Mouse (Mus musculus) E14TG2a.4 (cell line): ENCODE measurements around the gene Kpna2.
"Not testable (repeated sequence)": the region's sequence is repeated elsewhere in the genome, so short reads cannot be mapped to it uniquely, and the experiment has no call there.

Experiments
- H3K27me3 ChIP-seq: 2 replicates; pipeline ENCODE4 v1.6.1; 2014; ENCODE audit warnings: low read length, control low read depth; ENCODE audit not compliant: insufficient read depth
- H3K36me3 ChIP-seq: 2 replicates; pipeline ENCODE4 v1.6.1; 2014; ENCODE audit warnings: low read length, control low read depth; ENCODE audit not compliant: insufficient read depth
- H3K4me1 ChIP-seq: replicated peaks from 2 replicates; pipeline ENCODE4 v1.6.1; 2014; ENCODE audit warnings: low read depth, low read length, control low read depth
- H3K4me3 ChIP-seq: replicated peaks from 2 replicates; pipeline ENCODE4 v1.5.1; 2014; ENCODE audit warnings: mild to moderate bottlenecking, low read length
- H3K9me3 ChIP-seq: 2 replicates; pipeline ENCODE4 v1.6.1; 2014; ENCODE audit warnings: low read length, control low read depth
- CTCF ChIP-seq: conservative IDR thresholded peaks from 2 replicates; pipeline ENCODE4 v1.5.1; 2014; ENCODE audit warnings: low read length
- NANOG ChIP-seq: IDR thresholded peaks from 2 replicates; pipeline ENCODE4 v1.6.1; 2014; ENCODE audit warnings: borderline replicate concordance, low read length, mixed read lengths
- POU5F1 ChIP-seq: IDR thresholded peaks from 2 replicates; pipeline ENCODE4 v1.6.1; 2014; ENCODE audit warnings: low read length, borderline replicate concordance

The Kpna2 gene

DNA sequence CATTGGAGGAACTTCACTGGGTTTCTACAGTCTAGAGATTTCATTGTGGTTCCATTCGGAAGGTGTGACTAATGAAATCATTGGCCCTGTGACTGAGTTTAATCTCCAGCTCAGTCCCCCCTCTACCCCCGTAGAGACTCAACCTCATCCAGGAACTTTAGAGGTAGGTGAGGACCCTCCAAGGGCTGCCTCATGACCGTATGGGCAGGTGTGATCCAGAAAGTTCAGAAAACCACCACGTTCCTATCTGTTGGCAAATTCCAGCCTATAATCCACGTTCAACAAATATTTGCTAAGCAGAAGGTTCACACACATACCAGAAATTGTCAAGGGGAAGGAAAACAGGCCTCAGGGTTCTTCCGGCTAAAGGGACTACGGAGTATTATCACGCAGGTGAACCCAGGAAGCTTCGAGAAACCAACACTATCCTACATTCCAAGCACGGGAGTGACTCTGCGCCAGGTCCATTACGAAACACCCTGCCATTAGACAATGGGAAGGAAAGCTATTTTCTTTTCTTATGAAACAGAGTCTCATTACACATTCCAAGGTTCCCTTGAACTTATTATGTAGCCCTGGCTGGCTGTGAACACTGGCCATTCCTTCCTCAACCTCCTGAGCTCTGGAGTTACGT, 22.8 kb upstream of the Kpna2 start:
- H3K9me3 ChIP-seq, result no peaks in the 10 kb centered on the region
- H3K27me3 ChIP-seq, result peaks cover 34% of the 10 kb centered on the region
- TF ChIP-seq CTCF, result no peak
- no peak for TF ChIP-seq NANOG
- TF ChIP-seq POU5F1, result no peak
- H3K4me1 ChIP-seq, result peaks cover 67% of the 10 kb centered on the region
- no peaks in the 10 kb centered on the region for H3K36me3 ChIP-seq
- no peak overlapping the region for H3K4me3 ChIP-seq

DNA sequence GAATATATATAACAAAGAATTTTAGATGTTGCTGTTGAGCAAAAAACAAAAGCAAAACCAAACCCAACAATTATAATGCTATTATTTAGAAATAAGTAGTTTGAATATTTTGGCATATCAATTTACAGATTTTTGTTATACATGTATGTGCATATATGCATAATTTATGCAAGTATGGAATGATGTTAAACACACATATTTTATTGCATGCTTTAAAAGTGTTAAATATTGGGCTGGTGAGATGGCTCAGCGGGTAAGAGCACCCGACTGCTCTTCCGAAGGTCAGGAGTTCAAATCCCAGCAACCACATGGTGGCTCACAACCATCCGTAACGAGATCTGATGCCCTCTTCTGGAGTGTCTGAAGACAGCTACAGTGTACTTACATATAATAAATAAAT, 20.4 kb upstream of the Kpna2 start:
- H3K4me3 ChIP-seq, H3K9me3 ChIP-seq, H3K36me3 ChIP-seq: not testable (repeated sequence)
- 0 out of 2 replicates have a peak, but pooled peaks have one; percentile 32 for TF ChIP-seq POU5F1
- Histone ChIP-seq H3K4me1 (peaks cover 44% of the 10 kb centered on the region), H3K27me3 (peaks cover 16% of the 10 kb centered on the region)

DNA sequence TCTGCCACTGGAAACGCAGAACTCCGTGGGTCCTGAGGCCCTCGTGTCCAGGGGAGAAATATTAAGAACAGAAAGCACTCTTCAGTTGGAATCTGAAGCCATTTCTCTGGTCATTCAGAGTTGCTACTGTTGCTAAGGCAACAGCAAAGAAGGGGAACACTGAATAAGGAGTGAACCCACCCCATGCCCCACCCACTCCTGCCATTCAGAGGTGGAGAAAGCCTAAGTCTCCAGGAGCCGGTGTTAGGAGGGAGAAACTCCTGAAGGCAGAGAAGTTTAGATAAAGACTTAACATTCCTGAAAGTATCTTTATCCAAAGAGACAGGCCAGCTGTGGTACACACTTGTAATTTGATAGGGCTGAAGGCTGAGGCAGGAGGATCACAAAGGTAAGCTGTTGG, 20.0 kb upstream of the Kpna2 start:
- H3K4me3 ChIP-seq, result peak overlapping the region; percentile 56

DNA sequence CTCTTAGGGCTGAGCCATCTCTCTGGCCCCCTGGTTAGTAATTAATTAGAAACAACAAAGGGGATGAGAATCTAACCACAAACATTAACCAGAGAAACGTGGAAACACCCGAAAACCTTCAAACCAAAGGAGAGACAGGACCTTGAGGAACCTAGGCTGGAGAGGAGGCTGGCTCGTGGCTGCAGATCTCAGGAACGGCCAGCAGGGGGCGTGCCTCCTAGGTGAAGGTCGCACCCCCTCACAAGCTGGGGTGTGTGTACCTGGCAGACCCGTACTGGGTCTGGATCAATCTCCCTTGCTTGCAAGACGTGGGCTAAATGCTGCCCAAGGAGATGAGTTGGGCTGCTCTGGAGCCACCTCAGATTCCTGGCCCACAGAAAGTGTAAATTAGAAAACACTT, 19.3 kb upstream of the Kpna2 start:
- H3K4me1 ChIP-seq, result peaks cover 40% of the 10 kb centered on the region
- peak overlapping the region; percentile 56 for H3K4me3 ChIP-seq
- no peaks in the 10 kb centered on the region for H3K36me3 ChIP-seq
- no peaks in the 10 kb centered on the region for H3K9me3 ChIP-seq
- H3K27me3 ChIP-seq, result peaks cover 9% of the 10 kb centered on the region
- TF ChIP-seq NANOG, result no peak
- peak; percentile 86 for TF ChIP-seq CTCF
- TF ChIP-seq POU5F1, result no peak

More for the DNA sequence above, 20.0 kb upstream of the Kpna2 start:
- Histone ChIP-seq H3K9me3 (no peaks in the 10 kb centered on the region), H3K4me1 (peaks cover 44% of the 10 kb centered on the region), H3K36me3 (no peaks in the 10 kb centered on the region), H3K27me3 (peaks cover 12% of the 10 kb centered on the region)
- TF ChIP-seq CTCF (no peak), NANOG (no peak), POU5F1 (no peak)

DNA sequence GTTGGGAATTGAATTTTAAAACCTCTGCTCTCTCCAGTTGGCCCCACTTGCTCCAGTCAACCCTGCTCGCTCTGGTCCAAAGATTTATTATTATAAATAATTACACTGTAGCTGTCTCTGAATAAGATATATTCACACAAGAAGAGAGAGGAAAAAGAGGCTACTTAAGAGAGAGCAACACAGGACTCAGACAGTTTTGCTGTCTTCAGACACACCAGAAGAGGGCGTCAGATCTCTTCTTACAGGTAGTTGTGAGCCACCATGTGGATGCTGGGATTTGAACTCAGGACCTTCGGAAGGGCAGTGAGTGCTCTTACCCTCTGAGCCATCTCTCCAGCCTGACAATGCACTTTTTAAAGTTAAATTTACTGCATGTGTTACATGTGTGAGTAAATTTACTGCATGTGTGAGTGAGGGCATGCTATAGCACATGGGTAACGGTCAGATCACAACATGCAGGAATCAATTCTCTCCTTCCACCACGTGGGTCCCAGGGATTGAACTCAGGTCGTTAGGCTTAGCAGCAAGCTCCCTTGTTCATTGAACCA, 18.1 kb upstream of the Kpna2 start:
- TF ChIP-seq POU5F1, result no peak
- no peaks in the 10 kb centered on the region for H3K27me3 ChIP-seq
- peaks cover 32% of the 10 kb centered on the region for H3K4me1 ChIP-seq
- H3K4me3 ChIP-seq, result no peak overlapping the region
- H3K9me3 ChIP-seq, result no peaks in the 10 kb centered on the region
- H3K36me3 ChIP-seq, result no peaks in the 10 kb centered on the region

DNA sequence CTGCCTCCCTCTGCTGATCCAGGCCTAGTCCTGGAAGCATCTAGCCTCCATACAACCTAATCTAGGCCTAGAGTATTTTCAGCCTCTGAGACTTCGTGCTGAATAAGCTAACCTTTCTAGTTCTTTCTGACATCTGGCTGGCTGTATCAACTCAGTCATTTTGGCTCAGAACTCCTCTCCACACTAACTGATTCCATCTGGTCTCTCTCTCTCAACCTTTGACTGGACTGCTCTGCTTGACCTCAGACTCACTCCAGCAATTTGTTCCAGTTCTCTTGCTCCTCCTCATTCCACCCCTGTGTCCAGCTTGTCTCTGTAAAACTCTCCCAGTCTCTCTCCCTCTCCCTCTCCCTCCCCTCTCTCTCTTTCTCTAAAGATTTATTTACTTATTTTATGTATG, 17.6 kb upstream of the Kpna2 start:
- H3K4me3 ChIP-seq, result no peak overlapping the region
- TF ChIP-seq NANOG (no peak), CTCF (no peak), POU5F1 (no peak)
- no peaks in the 10 kb centered on the region for H3K27me3 ChIP-seq
- peaks cover 28% of the 10 kb centered on the region for H3K4me1 ChIP-seq
- H3K9me3 ChIP-seq, result no peaks in the 10 kb centered on the region
- H3K36me3 ChIP-seq, result no peaks in the 10 kb centered on the region

DNA sequence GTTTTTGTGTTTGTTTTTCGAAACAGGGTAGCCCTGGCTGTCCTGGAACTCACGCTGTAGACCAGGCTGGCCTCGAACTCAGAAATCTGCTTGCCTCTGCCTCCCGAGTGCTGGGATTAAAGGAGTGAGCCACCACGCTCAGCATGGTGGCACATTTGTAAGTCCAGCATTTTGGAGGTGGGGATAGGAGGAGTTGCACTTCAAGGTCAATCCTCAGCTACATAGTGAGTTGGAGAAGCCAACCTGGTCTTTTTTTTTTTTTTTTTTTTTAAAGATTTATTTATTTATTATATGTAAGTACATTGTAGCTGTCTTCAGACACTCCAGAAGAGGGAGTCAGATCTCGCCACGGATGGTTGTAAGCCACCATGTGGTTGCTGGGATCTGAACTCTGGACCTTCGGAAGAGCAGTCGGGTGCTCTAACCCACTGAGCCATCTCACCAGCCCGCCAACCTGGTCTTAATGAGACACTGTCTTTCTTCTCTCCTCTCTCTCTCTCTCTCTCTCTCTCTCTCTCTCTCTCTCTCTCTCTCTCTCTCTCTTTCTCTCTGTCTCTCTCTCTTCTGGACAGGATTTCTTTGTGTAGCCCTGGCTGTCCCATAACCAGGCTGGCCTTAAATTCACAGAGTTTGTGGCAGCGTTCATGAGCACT, 16.3 kb upstream of the Kpna2 start:
- H3K36me3 ChIP-seq, result not testable (repeated sequence)

DNA sequence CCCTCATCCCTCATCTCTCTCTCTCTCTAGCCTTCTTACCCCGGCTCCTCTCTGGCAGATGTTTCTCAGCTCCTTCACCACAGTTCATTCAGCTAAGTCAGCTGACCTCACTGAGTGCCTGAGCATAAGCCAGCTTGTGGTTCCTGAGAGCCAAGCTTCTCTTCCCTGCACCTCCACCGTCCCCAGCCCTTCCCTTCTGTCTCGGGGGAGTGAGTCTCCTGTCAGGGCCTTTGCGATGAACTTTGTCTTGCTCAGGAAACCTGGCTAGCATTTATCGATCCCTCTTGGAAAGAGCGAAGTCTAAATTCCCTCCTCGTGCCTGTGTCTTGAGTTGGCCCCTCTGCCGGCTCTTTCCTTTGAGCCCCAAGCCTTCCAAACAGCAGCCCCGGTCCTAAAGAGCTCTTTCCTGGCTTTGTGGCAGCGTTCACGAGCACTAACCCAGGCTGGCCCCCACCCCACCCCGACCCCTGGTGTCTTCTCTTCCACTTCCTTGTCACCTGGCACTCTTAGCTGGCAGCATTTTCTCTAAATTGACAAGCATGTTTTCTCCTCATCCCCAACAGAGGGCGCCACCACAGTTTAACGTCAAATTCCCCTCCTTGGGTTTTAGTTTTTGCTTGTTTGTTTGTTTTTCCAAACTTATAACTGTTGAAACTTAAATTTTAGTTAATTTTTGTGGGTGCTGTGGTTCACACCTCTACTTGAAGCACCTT, 15.4 kb upstream of the Kpna2 start:
- H3K27me3 ChIP-seq, result no peaks in the 10 kb centered on the region
- peak overlapping the region; percentile 46 for H3K4me3 ChIP-seq
- H3K4me1 ChIP-seq, result peaks cover 34% of the 10 kb centered on the region
- no peaks in the 10 kb centered on the region for H3K36me3 ChIP-seq
- TF ChIP-seq CTCF (peak; percentile 57), POU5F1 (no peak)
- no peaks in the 10 kb centered on the region for H3K9me3 ChIP-seq

More for the DNA sequence above, 16.3 kb upstream of the Kpna2 start:
- H3K9me3 ChIP-seq, H3K4me3 ChIP-seq, H3K27me3 ChIP-seq: not testable (repeated sequence)
- peaks cover 36% of the 10 kb centered on the region for H3K4me1 ChIP-seq
